Comparison of ENCODE assay signal across 16 mouse cellular contexts in genomic region chr9:50471181-50471901, GRCm38 (mm10). TPM values are rescaled to one million over a fixed set of nuclear protein-coding genes. Genes with fewer than 3 reads are reported as not detected.
DNase-seq lines count a peak whose midpoint lies in the region; ATAC-seq and TF ChIP-seq lines count a peak whose summit lies in the region.
"Had no signal": no experiment of that assay in that cellular context is flagged by ENCODE, and none has a peak within 500 bp of the region (broad histone marks: within the 10 kb centered on the region; RNA-seq: fewer than 3 reads in every experiment).

No protein-coding gene starts in this region.

- no peak for TF ChIP-seq POLR2A in liver, adult 2 months (IDR thresholded peaks at IDR 0.05; ENCODE audit: extremely low read depth, insufficient read depth, low read length)

- 67% methylated on average over 13 of the region's 13 CpGs for WGBS in liver, adult 2 months
- WGBS in liver, embryonic 13.5 days (ENCODE audit: insufficient replicate concordance), result 25% methylated on average over 13 of the region's 13 CpGs
- WGBS in hindbrain, embryonic 11.5 days, result 84% methylated on average over 13 of the region's 13 CpGs

- no peak for TF ChIP-seq CTCF in liver, adult 2 months (IDR thresholded peaks at IDR 0.05; ENCODE audit: low read depth, low read length)

- H3K4me2 ChIP-seq in liver, embryonic 13.5 days, result 0 out of 2 replicates have a peak overlapping the region, but pooled peaks have one; percentile 0
- H3K4me2 ChIP-seq in hindbrain, embryonic 11.5 days (replicated peaks; ENCODE audit: low read depth, low read length), result no peak overlapping the region
- H3K4me2 ChIP-seq: embryonic facial prominence, embryonic 12.5 days; forebrain, embryonic 12.5 days; midbrain, embryonic 13.5 days had no signal

- ATAC-seq in liver, embryonic 13.5 days (ENCODE audit: low read depth), result 0 out of 2 replicates have a peak, but pooled peaks have one; percentile 34
- no peak for ATAC-seq in hindbrain, embryonic 11.5 days (ENCODE audit: low FRiP score)
- ATAC-seq: midbrain, embryonic 13.5 days had no signal

- no peaks in the 10 kb centered on the region for H3K27me3 ChIP-seq in liver, adult 2 months (ENCODE audit: control insufficient read depth, insufficient read depth, low read length)
- H3K27me3 ChIP-seq in liver, embryonic 13.5 days, result no peaks in the 10 kb centered on the region
- H3K27me3 ChIP-seq in hindbrain, embryonic 11.5 days (ENCODE audit: control insufficient read depth, insufficient read depth, low read length), result no peaks in the 10 kb centered on the region
- H3K27me3 ChIP-seq: embryonic facial prominence, embryonic 12.5 days; forebrain, embryonic 12.5 days; midbrain, embryonic 13.5 days had no signal

- H3K9ac ChIP-seq in liver, adult 2 months (ENCODE audit: low read depth, low read length), result no peak overlapping the region
- H3K9ac ChIP-seq in liver, embryonic 13.5 days, result no peak overlapping the region
- no peak overlapping the region for H3K9ac ChIP-seq in hindbrain, embryonic 11.5 days (ENCODE audit: low read depth, low read length)
- H3K9ac ChIP-seq: embryonic facial prominence, embryonic 12.5 days; forebrain, embryonic 12.5 days; midbrain, embryonic 13.5 days had no signal

- peak overlapping the region; percentile 7; the same call in 1 of the 2 replicates for H3K27ac ChIP-seq in liver, adult 2 months (replicated peaks; ENCODE audit: insufficient read depth, low read depth, low read length)
- H3K27ac ChIP-seq in liver, embryonic 13.5 days, result no peak overlapping the region
- H3K27ac ChIP-seq in hindbrain, embryonic 11.5 days (ENCODE audit: low read depth, low read length), result no peak overlapping the region
- H3K27ac ChIP-seq: embryonic facial prominence, embryonic 12.5 days; forebrain, embryonic 12.5 days; layer of hippocampus, adult 2 months; midbrain, embryonic 13.5 days had no signal

- no peaks in the 10 kb centered on the region for H3K36me3 ChIP-seq in liver, adult 2 months (ENCODE audit: control insufficient read depth, insufficient read depth, low read length)
- H3K36me3 ChIP-seq in liver, embryonic 13.5 days, result no peaks in the 10 kb centered on the region
- no peaks in the 10 kb centered on the region for H3K36me3 ChIP-seq in hindbrain, embryonic 11.5 days (ENCODE audit: control insufficient read depth, insufficient read depth, low read length)
- H3K36me3 ChIP-seq: embryonic facial prominence, embryonic 12.5 days; forebrain, embryonic 12.5 days; midbrain, embryonic 13.5 days had no signal

- H3K9me3 ChIP-seq in liver, embryonic 13.5 days (replicated peaks), result no peaks in the 10 kb centered on the region
- H3K9me3 ChIP-seq in hindbrain, embryonic 11.5 days (ENCODE audit: control insufficient read depth, low read length), result no peaks in the 10 kb centered on the region
- H3K9me3 ChIP-seq: embryonic facial prominence, embryonic 12.5 days; forebrain, embryonic 12.5 days; midbrain, embryonic 13.5 days had no signal

- no peak overlapping the region for H3K4me3 ChIP-seq in liver, adult 2 months (ENCODE audit: insufficient read depth, low read depth, low read length)
- H3K4me3 ChIP-seq in liver, embryonic 13.5 days (replicated peaks), result no peak overlapping the region
- no peak overlapping the region for H3K4me3 ChIP-seq in hindbrain, embryonic 11.5 days (ENCODE audit: low read depth, low read length)
- H3K4me3 ChIP-seq: embryonic facial prominence, embryonic 12.5 days; forebrain, embryonic 12.5 days; layer of hippocampus, adult 2 months; midbrain, embryonic 13.5 days had no signal

- no peaks in the 10 kb centered on the region for H3K79me2 ChIP-seq in liver, adult 2 months (ENCODE audit: control insufficient read depth, insufficient read depth, low read length)

- peaks cover 3% of the 10 kb centered on the region; the same call in 1 of the 2 replicates for H3K4me1 ChIP-seq in liver, adult 2 months (ENCODE audit: control insufficient read depth, insufficient read depth, low read length)
- H3K4me1 ChIP-seq in liver, embryonic 13.5 days (replicated peaks), result peaks cover 14% of the 10 kb centered on the region
- H3K4me1 ChIP-seq in hindbrain, embryonic 11.5 days (replicated peaks; ENCODE audit: control insufficient read depth, insufficient read depth, low read length), result no peaks in the 10 kb centered on the region
- H3K4me1 ChIP-seq: embryonic facial prominence, embryonic 12.5 days; forebrain, embryonic 12.5 days; midbrain, embryonic 13.5 days had no signal

- DNase-seq in liver, adult 2 months (ENCODE audit: extremely low read depth, low read depth, low spot score), result no peak
- DNase-seq in liver (no peak), ZHBTc4 (ENCODE audit: low read depth, low spot score) (peak; percentile 25)
- DNase-seq in liver, embryonic 13.5 days, result no peak
- DNase-seq in thymus, postnatal 4 days, result peak; percentile 56
- no peak for DNase-seq in adrenal gland, postnatal 36 days
- DNase-seq in hindbrain, embryonic 11.5 days (ENCODE audit: low spot score), result no peak
- DNase-seq: adrenal gland, postnatal 10 days; cerebellum, postnatal 10 days; kidney, adult 8-10 months; right cerebral cortex, postnatal 14 days had no signal

RNA-seq across cellular contexts. Expression of gene Plet1, which starts 23.0 kb away (rescaled TPM):
- total RNA-seq in liver, adult 2 months (2014; rRNA removed), result 0.37 and 0.47 TPM in 2 replicates
- polyA plus RNA-seq in liver, adult 2 months (2012; rRNA removed), result 0.73 and 0.86 TPM in 2 replicates
- polyA plus RNA-seq in liver, embryonic 13.5 days (2015; fragmentation: Nextera tagmentation; extraction: Ambion mirVana), result 0.07 and 0.36 TPM in 2 replicates
- total RNA-seq in adrenal gland, postnatal 36 days (2021), result not detected
- 0.59 and 0.68 TPM in 2 replicates for polyA plus RNA-seq in hindbrain, embryonic 11.5 days (2014; fragmentation: Nextera tagmentation; extraction: Ambion mirVana)
- total RNA-seq: layer of hippocampus, adult 2 months; left cerebral cortex, adult 8-10 months had no signal

RNA-seq across cellular contexts. Expression of gene Pts, which starts 57.2 kb away (rescaled TPM):
- 82.9 and 103 TPM in 2 replicates for total RNA-seq in liver, adult 2 months (2014; rRNA removed)
- polyA plus RNA-seq in liver, adult 2 months (2012; rRNA removed), result 25.5 and 34.4 TPM in 2 replicates
- 41.6 and 43.4 TPM in 2 replicates for polyA plus RNA-seq in liver, embryonic 13.5 days (2015; fragmentation: Nextera tagmentation; extraction: Ambion mirVana)
- 10 to 100 TPM; 59.2 to 88.5 TPM for total RNA-seq in adrenal gland, postnatal 36 days (2021)
- polyA plus RNA-seq in hindbrain, embryonic 11.5 days (2014; fragmentation: Nextera tagmentation; extraction: Ambion mirVana), result 92.6 and 98.2 TPM in 2 replicates

Comparison
In these comparisons a context has a peak if more than half of its experiments do, and no peak if none do; other contexts are left out.
1. DNase-seq: peak in ZHBTc4 (single experiment) and thymus, postnatal 4 days (single experiment); none in liver, adult 2 months (single experiment), liver (single experiment), liver, embryonic 13.5 days (single experiment), adrenal gland, postnatal 36 days (0 of 2) and hindbrain, embryonic 11.5 days (single experiment).